Mouse (Mus musculus) limb, embryonic 12.5 days (tissue): ENCODE data around the gene Aff3. TPM values are rescaled to one million over a fixed set of nuclear protein-coding genes. Genes with fewer than 3 reads are reported as not detected.

Experiments
- ATAC-seq: fragments of 200-750 bp; cut with Nextera tagmentation; 2 replicates; pipeline ENCODE4 v1.8.0; 2017; ENCODE audit warnings: low read depth, moderate TSS enrichment; ENCODE audit not compliant: insufficient number of reproducible peaks, insufficient read depth, low FRiP score, low TSS enrichment
- H3K27ac ChIP-seq: fragments of 300-500 bp; sonication (generic); 2 replicates; pipeline ENCODE4 v1.5.1; 2016; ENCODE audit warnings: mild to moderate bottlenecking, moderate library complexity
- H3K27me3 ChIP-seq: fragments of 300-500 bp; sonication (generic); 2 replicates; pipeline ENCODE4 v1.6.1; 2016; ENCODE audit warnings: mild to moderate bottlenecking, moderate library complexity
- H3K36me3 ChIP-seq: fragments of 300-500 bp; sonication (generic); 2 replicates; pipeline ENCODE4 v1.6.1; 2016; ENCODE audit warnings: mild to moderate bottlenecking, moderate library complexity
- H3K4me1 ChIP-seq: fragments of 300-500 bp; sonication (generic); replicated peaks from 2 replicates; pipeline ENCODE4 v1.6.1; 2016
- H3K4me2 ChIP-seq: fragments of 300-500 bp; sonication (generic); 2 replicates; pipeline ENCODE4 v1.6.1; 2016; ENCODE audit warnings: mild to moderate bottlenecking, moderate library complexity
- H3K4me3 ChIP-seq: fragments of 300-500 bp; sonication (generic); replicated peaks from 2 replicates; pipeline ENCODE4 v1.5.1; 2016; ENCODE audit warnings: mild to moderate bottlenecking
- H3K9ac ChIP-seq: fragments of 300-500 bp; sonication (generic); replicated peaks from 2 replicates; pipeline ENCODE4 v1.6.1; 2016; ENCODE audit warnings: mild to moderate bottlenecking, moderate library complexity
- H3K9me3 ChIP-seq: fragments of 300-500 bp; sonication (generic); 2 replicates; pipeline ENCODE4 v1.6.1; 2016; ENCODE audit warnings: mild to moderate bottlenecking, moderate library complexity
- WGBS: fragments of 180-500 bp; shearing (Covaris S2); methylation state at CpG from one replicate; pipeline ENCODE4 v1.1.7; 2016; 5-methylcytosine and 5-hydroxymethylcytosine counted together
- polyA plus RNA-seq: library from polyadenylated mRNA; unstranded; fragments of >200 nt; fragmentation: Nextera tagmentation; extraction: Ambion mirVana; gene quantifications from 2 replicates; pipeline ENCODE4 v1.2.1, GENCODE M21; 2016

Gene Aff3
- polyA plus RNA-seq, 1 experiment from 2014 or later: 48.5 TPM

DNA sequence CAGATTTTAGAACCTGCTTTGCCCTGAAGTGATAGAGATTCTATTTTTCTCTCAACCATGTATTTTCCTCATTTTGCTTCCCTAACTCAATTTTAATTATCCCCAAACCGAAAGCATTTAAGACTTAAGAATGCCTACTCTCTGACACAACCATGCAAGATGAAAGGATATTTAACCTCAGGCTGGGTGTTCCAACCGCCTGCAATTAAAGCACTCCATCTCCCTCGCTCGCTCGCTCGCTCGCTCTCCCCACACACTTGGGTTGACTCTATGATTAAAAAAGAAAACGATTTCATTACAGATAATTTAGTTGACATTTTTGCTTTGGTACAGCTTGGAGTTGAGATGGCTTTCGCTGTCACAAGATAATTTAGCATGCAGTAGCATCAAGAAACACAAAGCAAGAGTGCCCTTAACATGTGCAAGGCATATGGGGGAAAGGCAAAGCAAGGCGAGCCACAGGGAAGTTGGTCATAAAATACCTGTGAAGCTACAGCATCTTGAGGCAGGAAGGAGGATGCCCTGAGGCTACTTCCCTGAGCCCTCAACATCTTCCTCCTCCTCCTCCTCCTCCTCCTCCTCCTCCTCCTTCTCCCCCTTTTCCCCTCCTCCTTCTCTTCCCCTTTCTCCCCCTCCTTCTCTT, 167.7 kb downstream of the Aff3 start:
- no peaks in the 10 kb centered on the region for H3K27me3 ChIP-seq
- peaks cover 40% of the 10 kb centered on the region for H3K4me1 ChIP-seq
- H3K4me3 ChIP-seq: no peak overlapping the region
- H3K36me3 ChIP-seq: 0 out of 2 replicates have a peak, but pooled peaks cover 12% of the 10 kb centered on the region
- H3K9me3 ChIP-seq: no peaks in the 10 kb centered on the region
- 47% methylated on average over 10 of the region's 10 CpGs for WGBS
- H3K27ac ChIP-seq: no peak overlapping the region
- ATAC-seq: no peak
- H3K4me2 ChIP-seq: no peak overlapping the region
- no peak overlapping the region for H3K9ac ChIP-seq

GRCm38 (mm10) chr1:38495284-38495683, 169.5 kb downstream of the Aff3 start:
- WGBS: 94% methylated on average over 2 of the region's 2 CpGs
- Histone ChIP-seq H3K4me1 (peaks cover 39% of the 10 kb centered on the region), H3K9me3 (no peaks in the 10 kb centered on the region)

DNA sequence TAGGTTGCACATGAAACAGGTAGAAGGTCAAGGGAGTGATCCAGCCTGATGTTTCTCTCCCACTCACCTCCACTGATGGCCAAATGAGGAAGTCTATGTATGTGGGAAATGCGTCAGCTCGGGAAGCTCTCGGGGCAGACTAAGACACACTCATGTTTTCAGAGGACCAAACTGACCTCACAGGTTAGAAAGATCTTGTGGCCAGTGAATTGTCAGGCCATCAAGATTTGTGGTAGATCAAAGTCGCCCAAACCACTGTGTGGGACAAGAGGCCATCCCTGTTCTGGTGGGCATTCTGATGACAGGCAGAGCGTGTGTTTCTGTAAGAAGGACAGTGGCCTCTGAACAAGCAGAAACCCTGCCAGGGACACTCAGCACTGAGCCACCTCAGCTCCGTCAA, 175.0 kb downstream of the Aff3 start:
- no peak overlapping the region for H3K27ac ChIP-seq
- no peaks in the 10 kb centered on the region for H3K9me3 ChIP-seq
- no peak overlapping the region for H3K4me2 ChIP-seq
- no peak overlapping the region for H3K4me3 ChIP-seq
- H3K9ac ChIP-seq: no peak overlapping the region
- ATAC-seq: no peak
- 0 out of 2 replicates have a peak, but pooled peaks cover 8% of the 10 kb centered on the region for H3K36me3 ChIP-seq
- H3K4me1 ChIP-seq: peaks cover 32% of the 10 kb centered on the region
- no peaks in the 10 kb centered on the region for H3K27me3 ChIP-seq
- 85% methylated on average over 6 of the region's 6 CpGs for WGBS

More at GRCm38 (mm10) chr1:38495284-38495683, 169.5 kb downstream of the Aff3 start:
- H3K4me2 ChIP-seq: no peak overlapping the region
- H3K27me3 ChIP-seq: no peaks in the 10 kb centered on the region
- H3K27ac ChIP-seq: no peak overlapping the region
- ATAC-seq: no peak
- H3K9ac ChIP-seq: no peak overlapping the region
- 0 out of 2 replicates have a peak, but pooled peaks cover 12% of the 10 kb centered on the region for H3K36me3 ChIP-seq
- H3K4me3 ChIP-seq: no peak overlapping the region

DNA sequence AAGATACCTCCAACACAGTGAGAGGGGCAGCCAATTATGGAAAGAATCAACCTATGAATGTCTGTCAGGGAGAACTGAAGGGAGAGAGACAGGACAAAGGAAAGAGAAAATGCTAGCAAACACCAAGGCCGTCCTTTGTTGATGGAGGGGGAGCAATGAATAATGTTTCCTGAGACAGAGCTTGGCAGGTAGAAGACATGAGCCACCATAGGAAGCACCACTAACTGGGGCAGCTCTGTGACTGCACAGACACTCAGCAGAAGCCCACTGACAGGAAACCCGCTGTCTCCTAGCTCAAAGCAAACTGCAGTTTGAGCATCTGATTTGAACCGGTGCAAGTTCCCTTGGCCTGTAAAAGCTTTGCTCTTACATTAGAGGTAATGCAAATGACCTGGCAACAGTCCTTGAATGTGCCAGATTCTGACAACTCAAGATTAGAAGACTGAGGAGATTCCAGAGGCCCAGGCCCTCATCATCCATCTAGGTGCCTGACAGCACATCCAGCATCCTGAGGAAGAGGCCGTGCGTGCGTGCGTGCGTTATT, 176.0 kb downstream of the Aff3 start:
- no peak for ATAC-seq
- no peak overlapping the region for H3K4me3 ChIP-seq
- no peaks in the 10 kb centered on the region for H3K27me3 ChIP-seq
- no peak overlapping the region for H3K9ac ChIP-seq
- WGBS: 71% methylated on average over 8 of the region's 8 CpGs
- H3K4me2 ChIP-seq: no peak overlapping the region
- no peak overlapping the region for H3K27ac ChIP-seq
- 0 out of 2 replicates have a peak, but pooled peaks cover 8% of the 10 kb centered on the region for H3K36me3 ChIP-seq
- no peaks in the 10 kb centered on the region for H3K9me3 ChIP-seq
- peaks cover 28% of the 10 kb centered on the region for H3K4me1 ChIP-seq

- Histone ChIP-seq H3K4me1 (peaks cover 25% of the 10 kb centered on the region), H3K4me2 (no peak overlapping the region), H3K36me3 (0 out of 2 replicates have a peak, but pooled peaks cover 4% of the 10 kb centered on the region), H3K9me3 (no peaks in the 10 kb centered on the region), H3K27ac (no peak overlapping the region), H3K9ac (0 out of 2 replicates have a peak overlapping the region, but pooled peaks have one; percentile 6), H3K4me3 (no peak overlapping the region), H3K27me3 (no peaks in the 10 kb centered on the region)
- ATAC-seq: peak; percentile 59; the same call in 1 of the 2 replicates
- 90% methylated on average over 2 of the region's 2 CpGs for WGBS
These were observed 176.9 kb downstream of the Aff3 start for GRCm38 (mm10) chr1:38487884-38488283.

DNA sequence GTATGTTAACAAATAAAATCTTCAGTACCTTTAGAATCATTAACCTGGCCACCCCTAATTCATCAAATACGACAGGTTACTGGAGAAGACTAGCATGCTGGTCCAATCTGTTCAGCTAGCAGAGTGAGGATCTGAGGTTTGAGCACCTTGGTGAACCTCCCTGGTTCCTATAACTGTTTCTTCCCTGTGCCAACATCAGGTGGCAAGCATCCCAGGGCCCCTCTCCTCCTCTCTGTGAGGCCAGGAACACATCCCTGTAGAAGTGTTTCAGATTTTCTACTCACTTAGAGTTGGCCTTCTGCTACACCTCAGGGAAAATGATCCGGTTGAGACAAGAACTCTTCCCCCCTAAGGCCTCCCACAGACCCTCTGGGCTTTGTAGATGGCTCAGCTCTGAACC, 181.6 kb downstream of the Aff3 start:
- no peak overlapping the region for H3K9ac ChIP-seq
- no peak overlapping the region for H3K4me3 ChIP-seq
- H3K9me3 ChIP-seq: no peaks in the 10 kb centered on the region
- 0 out of 2 replicates have a peak, but pooled peaks cover 2% of the 10 kb centered on the region for H3K36me3 ChIP-seq
- H3K4me2 ChIP-seq: no peak overlapping the region
- H3K4me1 ChIP-seq: peaks cover 22% of the 10 kb centered on the region
- H3K27me3 ChIP-seq: no peaks in the 10 kb centered on the region
- no peak overlapping the region for H3K27ac ChIP-seq
- no peak for ATAC-seq
- 70% methylated on average over 2 of the region's 2 CpGs for WGBS

DNA sequence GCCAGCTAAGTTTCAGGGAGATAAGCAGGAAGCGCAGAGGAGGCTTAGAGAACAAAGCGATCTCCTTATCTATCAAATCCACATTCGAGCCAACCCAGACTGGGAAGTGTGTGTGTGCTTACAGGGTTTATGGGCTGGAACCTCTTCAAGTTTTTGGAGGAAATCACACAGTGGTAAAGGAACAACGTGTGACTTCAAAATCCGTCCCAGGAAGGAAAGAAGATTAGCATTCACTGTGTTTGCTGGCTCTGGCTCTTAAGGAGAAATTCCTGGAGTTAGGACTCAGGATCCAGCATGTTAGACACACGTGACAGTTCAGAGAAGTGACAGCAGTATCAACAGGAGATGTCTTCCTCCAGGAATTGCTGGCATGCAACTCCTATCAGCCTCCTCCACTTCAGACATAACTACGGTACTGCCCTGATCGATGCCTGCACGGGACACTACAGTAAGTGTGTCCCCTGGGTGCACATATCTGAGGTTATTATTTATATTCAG, 186.5 kb downstream of the Aff3 start:
- Histone ChIP-seq H3K4me1 (peaks cover 13% of the 10 kb centered on the region), H3K36me3 (0 out of 2 replicates have a peak, but pooled peaks cover 2% of the 10 kb centered on the region), H3K9ac (no peak overlapping the region), H3K4me3 (no peak overlapping the region), H3K9me3 (no peaks in the 10 kb centered on the region), H3K27me3 (no peaks in the 10 kb centered on the region), H3K4me2 (no peak overlapping the region), H3K27ac (no peak overlapping the region)
- WGBS: 57% methylated on average over 9 of the region's 9 CpGs
- ATAC-seq: no peak

DNA sequence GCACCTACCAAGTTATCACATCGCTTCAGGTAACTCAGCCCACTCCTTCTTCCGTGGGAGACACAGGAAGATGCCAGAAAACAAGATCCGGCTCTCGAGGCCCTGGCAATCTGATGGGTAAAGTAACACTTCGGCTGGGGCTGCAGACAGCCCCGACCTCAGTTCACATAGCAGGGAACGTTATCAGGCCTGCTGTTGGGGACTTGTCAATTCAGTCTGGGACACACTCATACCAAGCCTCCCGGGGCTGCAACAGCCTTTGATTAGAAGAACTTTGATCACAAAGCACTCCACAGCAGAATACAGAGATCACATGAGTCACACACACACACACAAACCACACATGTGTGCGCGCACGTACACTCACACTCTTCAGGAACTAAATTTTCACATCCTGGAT, 193.9 kb downstream of the Aff3 start:
- 51% methylated on average over 11 of the region's 11 CpGs for WGBS
- no peak overlapping the region; the same call in 1 of the 2 replicates for H3K4me2 ChIP-seq
- ATAC-seq: no peak
- H3K27ac ChIP-seq: peak overlapping the region; percentile 66; the same call in 1 of the 2 replicates
- H3K27me3 ChIP-seq: no peaks in the 10 kb centered on the region
- H3K9ac ChIP-seq: no peak overlapping the region
- no peak overlapping the region for H3K4me3 ChIP-seq
- no peaks in the 10 kb centered on the region for H3K36me3 ChIP-seq
- peaks cover 21% of the 10 kb centered on the region for H3K4me1 ChIP-seq
- no peaks in the 10 kb centered on the region for H3K9me3 ChIP-seq

DNA sequence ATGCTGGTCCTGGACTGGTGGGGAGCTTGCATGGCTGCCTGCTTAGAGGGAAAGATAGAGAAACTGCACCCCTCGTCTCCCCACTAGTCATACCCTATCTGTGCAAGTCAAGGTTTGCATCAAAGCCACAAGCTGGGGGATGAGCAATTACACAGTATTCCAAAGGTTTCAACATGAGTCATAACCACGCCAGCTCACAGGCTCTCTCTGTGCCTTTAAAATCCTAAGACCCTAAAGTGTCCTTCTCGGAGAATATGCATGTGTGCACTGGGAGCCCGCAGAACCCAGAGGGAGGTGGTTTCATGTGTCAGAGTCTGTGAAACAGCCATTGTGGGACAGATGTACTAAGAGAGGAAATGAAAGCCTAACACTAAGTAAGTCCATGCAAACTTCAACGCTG, 194.6 kb downstream of the Aff3 start:
- 38% methylated on average over 5 of the region's 5 CpGs for WGBS
- no peak overlapping the region for H3K9ac ChIP-seq
- H3K36me3 ChIP-seq: no peaks in the 10 kb centered on the region
- no peak overlapping the region for H3K27ac ChIP-seq
- H3K27me3 ChIP-seq: no peaks in the 10 kb centered on the region
- ATAC-seq: 0 out of 2 replicates have a peak, but pooled peaks have one; percentile 42
- H3K4me3 ChIP-seq: no peak overlapping the region
- H3K4me2 ChIP-seq: no peak overlapping the region; the same call in 1 of the 2 replicates
- H3K4me1 ChIP-seq: peaks cover 21% of the 10 kb centered on the region
- H3K9me3 ChIP-seq: no peaks in the 10 kb centered on the region

- 49% methylated on average over 7 of the region's 7 CpGs for WGBS
- H3K4me3 ChIP-seq: no peak overlapping the region
These were observed 197.3 kb downstream of the Aff3 start for GRCm38 (mm10) chr1:38467305-38468083.

DNA sequence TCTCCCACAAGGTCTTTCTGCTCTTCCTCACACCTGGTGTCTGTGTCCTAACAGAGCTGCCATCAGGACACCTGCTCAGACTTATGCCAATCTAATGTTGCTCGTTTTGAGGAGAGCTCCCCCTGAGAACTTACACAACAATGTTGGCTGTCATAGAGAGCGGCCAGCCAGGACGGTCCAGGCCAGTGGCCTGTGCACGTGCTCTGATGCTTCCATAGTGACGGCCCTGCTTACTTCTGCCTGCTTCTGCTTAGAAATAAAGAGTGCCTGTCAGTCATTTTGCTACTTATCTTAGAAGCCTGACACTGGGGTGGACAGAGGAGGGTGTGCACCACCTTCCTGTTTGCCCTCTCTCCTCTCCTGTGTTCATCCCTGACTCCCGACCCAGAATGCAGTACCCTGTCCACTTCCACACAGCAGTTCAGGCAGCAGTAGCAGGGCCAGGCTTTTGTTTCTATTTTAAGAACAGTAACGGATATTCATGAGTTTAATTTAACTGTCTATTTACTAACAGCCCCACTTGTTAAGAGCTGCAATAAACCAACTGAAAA, 208.0 kb downstream of the Aff3 start:
- WGBS: 73% methylated on average over 7 of the region's 7 CpGs
- H3K9me3 ChIP-seq: no peaks in the 10 kb centered on the region
- H3K4me3 ChIP-seq: no peak overlapping the region
- H3K27ac ChIP-seq: no peak overlapping the region
- no peak overlapping the region for H3K4me2 ChIP-seq
- no peaks in the 10 kb centered on the region; the same call in 1 of the 2 replicates for H3K36me3 ChIP-seq
- H3K9ac ChIP-seq: no peak overlapping the region
- peaks cover 19% of the 10 kb centered on the region for H3K4me1 ChIP-seq
- H3K27me3 ChIP-seq: no peaks in the 10 kb centered on the region
- no peak for ATAC-seq

More at GRCm38 (mm10) chr1:38467305-38468083, 197.3 kb downstream of the Aff3 start:
- Histone ChIP-seq H3K4me2 (no peak overlapping the region), H3K27me3 (no peaks in the 10 kb centered on the region), H3K9ac (no peak overlapping the region), H3K36me3 (no peaks in the 10 kb centered on the region), H3K27ac (no peak overlapping the region), H3K4me1 (peaks cover 21% of the 10 kb centered on the region), H3K9me3 (no peaks in the 10 kb centered on the region)
- no peak for ATAC-seq
